Mouse (Mus musculus): ENCODE data around the gene Mrps16. TPM values are rescaled to one million over a fixed set of nuclear protein-coding genes. Genes with fewer than 3 reads are reported as not detected.
A peak's percentile ranks its signal among the peaks of the same experiment; 100 is the strongest.

Gene Mrps16
- polyA plus RNA-seq, 1 experiment, result not detected

- TF ChIP-seq CTCF (IDR thresholded peaks at IDR 0.05; ENCODE audit: insufficient read depth, low read depth, low read length) (no peak), POLR2A (IDR thresholded peaks at IDR 0.05; ENCODE audit: insufficient read depth, low read depth, low read length) (no peak)
- 56% methylated on average over 1 of the region's 1 CpGs for WGBS
- no peak overlapping the region for H3K27ac ChIP-seq (ENCODE audit: insufficient read depth, low read depth, low read length)
- H3K4me1 ChIP-seq (ENCODE audit: control insufficient read depth, insufficient read depth, low read length), result no peaks in the 10 kb centered on the region
- H3K4me3 ChIP-seq (ENCODE audit: insufficient read depth, low read depth, low read length), result no peak overlapping the region
These were observed 6.6 kb upstream of the Mrps16 start for GRCm38 (mm10) chr14:20400071-20400470.

GRCm38 (mm10) chr14:20398864-20399263, 5.4 kb upstream of the Mrps16 start:
- Histone ChIP-seq H3K4me3 (ENCODE audit: insufficient read depth, low read depth, low read length) (no peak overlapping the region), H3K27ac (ENCODE audit: insufficient read depth, low read depth, low read length) (no peak overlapping the region), H3K4me1 (ENCODE audit: control insufficient read depth, insufficient read depth, low read length) (no peaks in the 10 kb centered on the region)
- TF ChIP-seq CTCF (IDR thresholded peaks at IDR 0.05; ENCODE audit: insufficient read depth, low read depth, low read length) (no peak), POLR2A (IDR thresholded peaks at IDR 0.05; ENCODE audit: insufficient read depth, low read depth, low read length) (no peak)
- WGBS, result 41% methylated on average over 4 of the region's 4 CpGs

- H3K4me1 ChIP-seq (ENCODE audit: control insufficient read depth, insufficient read depth, low read length), result no peaks in the 10 kb centered on the region
- no peak overlapping the region for H3K4me3 ChIP-seq (ENCODE audit: insufficient read depth, low read depth, low read length)
- TF ChIP-seq CTCF (IDR thresholded peaks at IDR 0.05; ENCODE audit: insufficient read depth, low read depth, low read length) (no peak), POLR2A (IDR thresholded peaks at IDR 0.05; ENCODE audit: insufficient read depth, low read depth, low read length) (no peak)
- H3K27ac ChIP-seq (ENCODE audit: insufficient read depth, low read depth, low read length), result no peak overlapping the region
- 60% methylated on average over 9 of the region's 9 CpGs for WGBS
These were observed 3.8 kb upstream of the Mrps16 start for GRCm38 (mm10) chr14:20397220-20397619.

DNA sequence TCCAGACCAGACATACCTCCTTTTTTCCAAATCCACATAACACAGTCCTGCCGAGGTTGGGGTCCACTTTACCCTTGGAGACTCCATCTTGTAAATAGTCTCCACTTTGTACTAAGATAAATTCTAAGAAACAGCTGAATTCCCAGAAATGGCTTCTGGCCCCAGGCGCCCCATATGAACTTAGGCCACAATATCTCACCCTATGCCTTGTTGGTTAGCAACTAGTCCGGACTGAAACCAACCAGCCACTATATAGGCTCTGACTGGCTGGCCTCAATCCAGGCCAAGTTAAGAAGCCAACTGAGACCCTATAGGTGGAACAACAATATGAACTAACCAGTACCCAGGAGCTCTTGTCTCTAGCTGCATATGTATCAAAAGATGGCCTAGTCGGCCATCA, 1.1 kb downstream of the Mrps16 start:
- no peak overlapping the region for H3K4me3 ChIP-seq (ENCODE audit: insufficient read depth, low read depth, low read length)
- H3K27ac ChIP-seq (ENCODE audit: insufficient read depth, low read depth, low read length), result no peak overlapping the region
- WGBS, result 80% methylated on average over 4 of the region's 4 CpGs
- peaks cover 2% of the 10 kb centered on the region; the same call in 1 of the 2 replicates for H3K4me1 ChIP-seq (ENCODE audit: control insufficient read depth, insufficient read depth, low read length)
- TF ChIP-seq CTCF (IDR thresholded peaks at IDR 0.05; ENCODE audit: insufficient read depth, low read depth, low read length), result no peak
- no peak for TF ChIP-seq POLR2A (IDR thresholded peaks at IDR 0.05; ENCODE audit: insufficient read depth, low read depth, low read length)

- Histone ChIP-seq H3K4me3 (ENCODE audit: insufficient read depth, low read depth, low read length) (no peak overlapping the region), H3K27ac (ENCODE audit: insufficient read depth, low read depth, low read length) (no peak overlapping the region), H3K4me1 (ENCODE audit: control insufficient read depth, insufficient read depth, low read length) (peaks cover 5% of the 10 kb centered on the region)
- TF ChIP-seq CTCF (IDR thresholded peaks at IDR 0.05; ENCODE audit: insufficient read depth, low read depth, low read length) (no peak), POLR2A (IDR thresholded peaks at IDR 0.05; ENCODE audit: insufficient read depth, low read depth, low read length) (no peak)
- 86% methylated on average over 8 of the region's 8 CpGs for whole genome bisulfite sequencing
These were observed 3.9 kb downstream of the Mrps16 start for GRCm38 (mm10) chr14:20389446-20390079.

GRCm38 (mm10) chr14:20388441-20389129, 4.8 kb downstream of the Mrps16 start, which contains the start of gene Dnajc9:
Gene Dnajc9, minus strand, starts transcription at chr14:20388910.
- Histone ChIP-seq H3K4me3 (ENCODE audit: insufficient read depth, low read depth, low read length) (peak within 1 kb of the TSS; percentile 73), H3K4me1 (ENCODE audit: control insufficient read depth, insufficient read depth, low read length) (peaks cover 5% of the 10 kb centered on the region), H3K27ac (ENCODE audit: insufficient read depth, low read depth, low read length) (peak within 1 kb of the TSS; percentile 22; the same call in 1 of the 2 replicates)
- WGBS, result under 1% methylated on average over 59 of the region's 59 CpGs
- no peak for TF ChIP-seq CTCF (IDR thresholded peaks at IDR 0.05; ENCODE audit: insufficient read depth, low read depth, low read length)
- TF ChIP-seq POLR2A (IDR thresholded peaks at IDR 0.05; ENCODE audit: insufficient read depth, low read depth, low read length), result peak; percentile 85; the same call in 1 of the 2 replicates

DNA sequence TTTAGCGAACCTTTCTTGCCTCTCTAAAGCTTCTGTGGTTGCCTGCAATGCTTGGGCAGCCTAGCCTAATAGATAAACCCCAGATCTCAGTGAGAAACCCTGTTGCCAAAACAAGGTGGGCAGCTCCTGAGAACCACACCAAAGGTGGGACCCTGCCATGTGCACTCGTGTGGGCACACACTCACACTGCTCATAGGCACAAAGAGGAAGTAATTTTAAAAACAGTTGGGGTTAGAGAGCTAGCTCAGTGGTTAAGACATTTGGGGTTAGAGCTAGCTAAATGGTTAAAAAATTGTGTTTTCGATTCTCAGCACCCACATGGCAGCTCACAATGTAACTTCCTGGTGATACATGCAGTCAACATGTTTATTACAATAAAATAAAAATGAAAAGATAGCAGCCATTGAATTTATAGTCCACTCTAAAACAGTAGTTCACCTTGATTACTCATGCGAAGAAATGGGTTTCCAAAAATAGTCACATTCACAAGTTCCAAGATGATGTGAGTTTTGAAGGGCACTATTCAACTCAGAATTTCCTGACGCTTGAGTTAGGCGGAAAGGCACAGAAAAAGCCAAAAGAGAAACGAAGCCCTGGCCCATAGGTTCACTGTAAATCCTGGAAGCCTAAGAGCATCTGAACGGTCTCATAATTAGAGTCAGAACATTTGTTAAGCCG, 13.5 kb downstream of the Mrps16 start:
- 84% methylated on average over 9 of the region's 9 CpGs for WGBS
- Histone ChIP-seq H3K27ac (ENCODE audit: insufficient read depth, low read depth, low read length) (no peak overlapping the region), H3K4me1 (ENCODE audit: control insufficient read depth, insufficient read depth, low read length) (peaks cover 4% of the 10 kb centered on the region; the same call in 1 of the 2 replicates), H3K4me3 (ENCODE audit: insufficient read depth, low read depth, low read length) (no peak overlapping the region)
- TF ChIP-seq CTCF (IDR thresholded peaks at IDR 0.05; ENCODE audit: insufficient read depth, low read depth, low read length) (no peak), POLR2A (IDR thresholded peaks at IDR 0.05; ENCODE audit: insufficient read depth, low read depth, low read length) (no peak)

DNA sequence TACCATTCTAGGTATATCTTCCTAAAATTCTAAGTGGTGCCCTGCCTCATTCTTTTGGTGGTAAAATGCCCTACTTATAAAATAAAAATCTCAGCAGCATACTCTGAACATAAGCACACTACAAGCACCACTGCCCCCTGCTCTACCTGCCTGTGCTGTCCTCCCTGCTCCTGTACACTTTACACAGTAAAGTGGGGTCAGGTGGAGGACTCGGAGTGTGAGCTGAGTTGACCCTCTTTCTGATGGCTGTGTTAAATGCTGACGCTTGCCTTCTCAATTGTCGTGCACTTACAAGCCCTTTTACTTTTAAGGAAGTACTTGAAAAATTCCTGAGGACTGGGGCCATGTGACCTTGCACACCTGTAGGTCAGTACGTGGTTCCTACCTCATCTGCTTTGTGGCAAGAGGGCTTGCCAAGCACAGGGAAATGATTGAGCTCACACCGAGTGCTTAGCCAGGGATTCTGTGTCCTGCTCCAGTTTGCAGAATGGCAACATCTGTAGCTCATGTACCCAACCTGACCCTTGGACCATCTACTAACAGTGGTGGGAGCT, 14.3 kb downstream of the Mrps16 start:
- no peak for TF ChIP-seq POLR2A (IDR thresholded peaks at IDR 0.05; ENCODE audit: insufficient read depth, low read depth, low read length)
- TF ChIP-seq CTCF (IDR thresholded peaks at IDR 0.05; ENCODE audit: insufficient read depth, low read depth, low read length), result no peak
- WGBS, result 91% methylated on average over 5 of the region's 5 CpGs
- Histone ChIP-seq H3K4me3 (ENCODE audit: insufficient read depth, low read depth, low read length) (no peak overlapping the region), H3K4me1 (ENCODE audit: control insufficient read depth, insufficient read depth, low read length) (peaks cover 4% of the 10 kb centered on the region; the same call in 1 of the 2 replicates), H3K27ac (ENCODE audit: insufficient read depth, low read depth, low read length) (no peak overlapping the region)

Measured in olfactory bulb, adult 2 months (tissue).